Mouse (Mus musculus) intestine, postnatal 0 days (tissue): Measurements from ENCODE around the gene Nhsl1. TPM values are rescaled to one million over a fixed set of nuclear protein-coding genes. Genes with fewer than 3 reads are reported as not detected.

Source experiments
- ATAC-seq: fragments of 200-750 bp; cut with Nextera tagmentation; 2 replicates; pipeline ENCODE4 v1.8.0; 2017; ENCODE audit warnings: mild to moderate bottlenecking, moderate TSS enrichment, moderate library complexity
- H3K27ac ChIP-seq: fragments of 300-500 bp; sonication (generic); 2 replicates; pipeline ENCODE4 v1.5.1; 2014; ENCODE audit warnings: mild to moderate bottlenecking, low read depth, low read length, moderate library complexity
- H3K27me3 ChIP-seq: fragments of 300-500 bp; sonication (generic); replicated peaks from 2 replicates; pipeline ENCODE4 v1.6.1; 2014; ENCODE audit warnings: low read length, mixed read lengths; ENCODE audit not compliant: control insufficient read depth, insufficient read depth
- H3K36me3 ChIP-seq: fragments of 300-500 bp; sonication (generic); 2 replicates; pipeline ENCODE4 v1.6.1; 2014; ENCODE audit warnings: mild to moderate bottlenecking, moderate library complexity; ENCODE audit not compliant: control insufficient read depth, insufficient read depth
- H3K4me1 ChIP-seq: fragments of 300-500 bp; sonication (generic); replicated peaks from 2 replicates; pipeline ENCODE4 v1.6.1; 2014; ENCODE audit warnings: antibody characterized with exemption, low read length, mixed read lengths; ENCODE audit not compliant: control insufficient read depth, insufficient read depth
- H3K4me2 ChIP-seq: fragments of 300-500 bp; sonication (generic); replicated peaks from 2 replicates; pipeline ENCODE4 v1.6.1; 2014; ENCODE audit warnings: low read depth, mild to moderate bottlenecking, moderate library complexity
- H3K4me3 ChIP-seq: fragments of 300-500 bp; sonication (generic); 2 replicates; pipeline ENCODE4 v1.5.1; 2014; ENCODE audit warnings: low read depth, low read length
- H3K9ac ChIP-seq: fragments of 300-500 bp; sonication (generic); 2 replicates; pipeline ENCODE4 v1.6.1; 2014; ENCODE audit warnings: mild to moderate bottlenecking, low read depth, low read length
- H3K9me3 ChIP-seq: fragments of 300-500 bp; sonication (generic); 2 replicates; pipeline ENCODE4 v1.6.1; 2016; ENCODE audit warnings: mixed run types; ENCODE audit not compliant: control insufficient read depth
- CTCF ChIP-seq: sonication (generic); IDR thresholded peaks from 2 replicates; pipeline ENCODE4 v1.5.1; 2016; ENCODE audit warnings: low read depth, mild to moderate bottlenecking, control low read depth, antibody characterized with exemption, moderate library complexity
- WGBS: fragments of 180-500 bp; shearing (Covaris S2); extraction: QIAGEN DNeasy Blood & Tissue Kit; methylation state at CpG from one replicate; pipeline ENCODE4 v1.1.7; 2014; 5-methylcytosine and 5-hydroxymethylcytosine counted together
- polyA plus RNA-seq: library from polyadenylated mRNA; unstranded; fragments of >200 nt; fragmentation: Nextera tagmentation; extraction: Ambion mirVana; gene quantifications from 2 replicates; pipeline ENCODE4 v1.2.1, GENCODE M21; 2015

Gene Nhsl1
- polyA plus RNA-seq, 1 experiment from 2014 or later = 12.5 TPM

- H3K9me3 ChIP-seq = no peaks in the 10 kb centered on the region
- WGBS = 78% methylated on average over 6 of the region's 6 CpGs
- no peak overlapping the region for H3K9ac ChIP-seq
- H3K27me3 ChIP-seq = no peaks in the 10 kb centered on the region
- TF ChIP-seq CTCF = no peak
- no peak overlapping the region for H3K27ac ChIP-seq
- no peak overlapping the region for H3K4me3 ChIP-seq
- H3K36me3 ChIP-seq = no peaks in the 10 kb centered on the region
- no peak overlapping the region for H3K4me2 ChIP-seq
- no peaks in the 10 kb centered on the region for H3K4me1 ChIP-seq
- no peak for ATAC-seq
These were observed 20.6 kb downstream of the Nhsl1 start for GRCm38 (mm10) chr10:18339386-18339785.

GRCm38 (mm10) chr10:18340930-18341329 is 22.1 kb downstream of the Nhsl1 start:
- H3K36me3 ChIP-seq = no peaks in the 10 kb centered on the region
- H3K9me3 ChIP-seq = no peaks in the 10 kb centered on the region
- H3K27me3 ChIP-seq = no peaks in the 10 kb centered on the region
- H3K4me1 ChIP-seq = no peaks in the 10 kb centered on the region
- WGBS = 86% methylated on average over 1 of the region's 1 CpGs
- H3K4me2 ChIP-seq = no peak overlapping the region
- no peak for ATAC-seq
- H3K9ac ChIP-seq = no peak overlapping the region
- no peak for TF ChIP-seq CTCF
- H3K4me3 ChIP-seq = no peak overlapping the region
- H3K27ac ChIP-seq = no peak overlapping the region

DNA sequence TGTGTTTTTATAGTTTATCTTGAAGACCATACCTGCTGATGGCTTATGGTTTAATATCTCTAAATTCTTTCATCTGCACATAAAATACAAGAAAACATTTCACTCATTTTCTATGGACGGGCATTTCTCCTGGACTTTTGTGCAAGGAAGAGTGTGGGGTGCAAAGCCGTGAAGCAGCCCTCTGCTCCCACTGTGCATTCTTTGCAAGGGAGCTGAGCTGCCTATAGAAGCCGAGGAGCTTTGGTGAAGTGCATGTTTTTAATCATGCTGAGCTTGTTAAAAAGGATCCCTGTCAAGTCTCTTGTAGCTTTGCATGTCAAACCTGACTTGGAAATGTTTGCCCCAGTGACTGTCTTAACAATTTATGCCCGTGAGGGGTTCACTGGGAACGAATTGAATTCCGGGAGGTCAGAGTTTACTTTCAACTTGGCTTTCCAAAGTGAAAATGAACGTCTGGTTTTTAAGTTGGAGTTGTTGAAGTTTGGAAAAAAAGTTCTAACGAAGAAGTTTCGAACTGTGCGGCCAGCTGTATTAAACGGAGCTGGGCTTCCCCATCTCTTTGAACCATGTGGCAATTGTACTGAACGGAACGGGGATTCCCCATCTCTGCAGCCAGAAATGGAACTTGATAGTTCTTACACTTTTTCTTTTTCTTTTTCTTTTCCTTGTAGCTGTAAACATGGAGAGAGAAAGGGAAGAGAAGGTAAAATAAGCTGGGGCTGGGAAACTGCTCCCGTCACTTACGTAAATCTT is 22.8 kb downstream of the Nhsl1 start:
- Histone ChIP-seq H3K27me3 (no peaks in the 10 kb centered on the region), H3K4me2 (no peak overlapping the region), H3K9me3 (no peaks in the 10 kb centered on the region), H3K4me1 (no peaks in the 10 kb centered on the region), H3K4me3 (no peak overlapping the region), H3K36me3 (no peaks in the 10 kb centered on the region), H3K27ac (no peak overlapping the region), H3K9ac (no peak overlapping the region)
- TF ChIP-seq CTCF = no peak
- ATAC-seq = no peak
- 59% methylated on average over 15 of the region's 15 CpGs for WGBS

- no peaks in the 10 kb centered on the region for H3K27me3 ChIP-seq
- no peak for TF ChIP-seq CTCF
These were observed 28.4 kb downstream of the Nhsl1 start for GRCm38 (mm10) chr10:18347231-18347630.

DNA sequence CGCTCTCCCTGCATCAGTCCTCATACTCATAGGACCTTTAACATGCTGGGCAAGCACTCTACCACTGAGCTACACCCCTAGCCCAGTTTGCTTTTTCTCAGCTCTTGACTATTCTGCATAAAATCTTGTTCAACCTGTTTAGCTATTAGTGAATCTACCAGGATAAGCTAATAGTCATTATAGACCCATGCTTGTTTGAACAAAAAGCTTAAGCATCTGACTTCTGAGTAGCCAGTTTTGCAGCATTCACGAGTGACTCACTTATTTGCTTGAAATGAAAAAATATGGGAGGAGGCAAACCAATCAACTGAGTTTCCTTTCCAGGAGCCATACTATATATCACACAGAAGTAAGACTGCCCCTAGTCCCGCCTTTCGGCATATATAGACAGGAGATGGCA is 32.0 kb downstream of the Nhsl1 start:
- Histone ChIP-seq H3K9me3 (no peaks in the 10 kb centered on the region), H3K4me2 (no peak overlapping the region), H3K9ac (no peak overlapping the region), H3K4me3 (no peak overlapping the region), H3K36me3 (no peaks in the 10 kb centered on the region), H3K4me1 (no peaks in the 10 kb centered on the region), H3K27me3 (no peaks in the 10 kb centered on the region), H3K27ac (no peak overlapping the region)
- no peak for ATAC-seq
- TF ChIP-seq CTCF = no peak
- 73% methylated on average over 4 of the region's 4 CpGs for WGBS

More at GRCm38 (mm10) chr10:18347231-18347630, 28.4 kb downstream of the Nhsl1 start:
- no peaks in the 10 kb centered on the region for H3K9me3 ChIP-seq
- H3K4me1 ChIP-seq = no peaks in the 10 kb centered on the region
- H3K27ac ChIP-seq = no peak overlapping the region
- no peak overlapping the region for H3K9ac ChIP-seq
- 94% methylated on average over 15 of the region's 15 CpGs for WGBS
- ATAC-seq = no peak
- no peak overlapping the region for H3K4me2 ChIP-seq
- H3K4me3 ChIP-seq = no peak overlapping the region
- no peaks in the 10 kb centered on the region for H3K36me3 ChIP-seq

GRCm38 (mm10) chr10:18352937-18353336 is 34.2 kb downstream of the Nhsl1 start:
- TF ChIP-seq CTCF = no peak
- H3K27ac ChIP-seq = no peak overlapping the region

More at GRCm38 (mm10) chr10:18352937-18353336, 34.2 kb downstream of the Nhsl1 start:
- ATAC-seq = no peak
- 71% methylated on average over 5 of the region's 5 CpGs for WGBS
- Histone ChIP-seq H3K9me3 (no peaks in the 10 kb centered on the region), H3K9ac (no peak overlapping the region), H3K27me3 (no peaks in the 10 kb centered on the region), H3K4me3 (no peak overlapping the region), H3K36me3 (no peaks in the 10 kb centered on the region), H3K4me1 (no peaks in the 10 kb centered on the region), H3K4me2 (no peak overlapping the region)
